Mouse (Mus musculus) right cerebral cortex, postnatal 25 days (tissue): Measurements from ENCODE around the gene Zfp710.
"Not testable (repeated sequence)": the region's sequence is repeated elsewhere in the genome, so short reads cannot be mapped to it uniquely, and the experiment has no call there.

Source experiments
- DNase-seq: peaks from one replicate; pipeline ENCODE4 v3.0.0; 2022

Zfp710 gene

DNA sequence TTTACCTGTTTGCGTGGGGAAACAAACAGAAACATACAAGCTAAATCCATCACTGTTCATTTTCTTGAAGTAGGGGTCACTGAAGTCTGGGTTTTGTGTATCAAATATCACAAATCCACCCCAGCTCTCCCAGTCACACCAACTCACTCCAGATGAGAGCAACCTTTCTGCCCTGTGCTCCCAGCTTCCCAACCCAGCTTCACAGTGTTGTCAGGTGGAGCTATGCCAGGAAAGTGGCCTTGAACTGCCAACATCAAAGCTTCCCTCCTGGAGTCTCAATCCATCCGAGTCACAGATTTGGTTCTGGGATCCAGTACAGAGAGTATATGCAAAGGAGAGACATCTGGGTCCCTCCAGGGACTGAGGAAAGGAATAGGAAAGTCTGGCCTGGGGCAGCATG, 91.5 kb downstream of the Zfp710 start:
- DNase-seq: no peak

DNA sequence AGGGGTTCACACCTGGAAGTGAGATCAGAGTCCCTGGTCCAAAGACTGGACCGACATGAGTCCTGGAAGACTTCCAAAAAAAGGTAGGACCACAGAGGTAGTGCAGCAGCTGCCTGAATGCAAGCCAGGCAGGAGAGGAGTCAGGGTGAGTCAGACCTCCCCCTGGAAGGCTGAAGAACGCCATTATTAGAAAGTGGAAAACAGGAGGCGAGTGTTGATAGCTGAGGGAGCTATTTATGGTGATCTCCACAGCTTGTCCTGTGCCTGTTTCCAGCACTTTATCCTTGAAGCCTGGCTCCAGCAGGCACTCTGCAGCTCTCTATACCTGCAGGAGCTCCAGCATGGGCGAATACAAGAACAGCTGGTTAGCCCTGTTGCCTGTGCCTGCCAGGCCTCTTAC, 94.6 kb downstream of the Zfp710 start:
- DNase-seq: peak; percentile 30

- DNase-seq: no peak
Observed at GRCm38 (mm10) chr7:80121083-80121482, 96.5 kb downstream of the Zfp710 start.

- no peak for DNase-seq
Observed at GRCm38 (mm10) chr7:80123115-80123514, 98.5 kb downstream of the Zfp710 start.

DNA sequence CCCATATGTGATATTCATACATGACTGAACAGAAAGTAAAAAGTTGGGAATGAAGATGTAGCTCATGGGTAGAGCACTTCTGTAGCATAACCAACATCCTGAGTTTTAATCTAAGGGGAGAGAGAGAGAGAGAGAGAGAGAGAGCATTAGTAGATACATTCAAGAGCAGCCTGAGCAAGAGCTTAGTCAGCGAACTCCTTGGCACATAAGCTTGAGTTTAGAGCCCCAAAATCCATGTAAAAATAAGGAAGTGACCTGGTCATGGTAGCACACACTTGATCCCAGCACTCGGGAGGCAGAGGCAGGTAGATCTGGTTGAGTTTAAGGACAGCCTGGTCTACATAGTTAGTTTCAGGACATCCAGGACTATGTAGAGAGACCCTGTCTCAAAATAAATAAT, 99.1 kb downstream of the Zfp710 start:
- no peak for DNase-seq

DNA sequence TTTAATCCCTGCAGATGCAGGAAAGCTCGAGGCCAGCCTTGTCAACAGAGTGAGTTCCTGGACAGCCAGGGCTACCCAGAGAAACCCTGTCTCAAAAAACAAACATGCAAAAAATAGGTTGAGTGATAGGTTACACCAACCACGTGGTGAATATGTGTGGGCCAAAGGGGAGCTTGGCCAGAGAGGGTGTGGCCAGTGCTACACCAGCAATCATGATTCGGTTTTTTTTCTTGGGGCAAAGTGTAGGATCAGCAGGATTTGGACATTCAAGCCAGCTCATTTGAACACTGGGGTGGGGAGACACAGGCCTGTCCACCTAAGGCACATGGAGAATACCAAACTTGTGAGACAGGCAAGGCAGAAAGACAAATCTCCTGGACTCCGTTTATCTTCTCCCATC, 104.7 kb downstream of the Zfp710 start:
- DNase-seq: no peak

- DNase-seq: no peak
Observed at GRCm38 (mm10) chr7:80130344-80131055, 105.9 kb downstream of the Zfp710 start.

DNA sequence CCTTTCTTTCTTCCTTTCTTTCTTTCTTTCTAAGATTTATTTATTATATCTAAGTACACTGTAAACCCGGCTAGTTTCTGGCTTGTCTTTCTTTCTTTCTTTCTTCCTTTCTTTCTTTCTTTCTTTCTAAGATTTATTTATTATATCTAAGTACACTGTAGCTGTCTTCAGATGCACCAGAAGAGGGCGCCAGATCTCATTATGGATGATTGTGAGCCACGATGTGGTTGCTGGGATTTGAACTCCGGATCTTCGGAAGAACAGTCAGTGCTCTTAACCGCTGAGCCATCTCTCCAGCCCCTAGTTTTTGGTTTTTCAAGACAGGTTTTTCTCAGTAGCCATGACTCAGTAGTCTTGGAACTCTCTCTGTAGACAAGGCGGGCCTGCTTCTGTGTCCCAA, 106.7 kb downstream of the Zfp710 start:
- DNase-seq: not testable (repeated sequence)

GRCm38 (mm10) chr7:80132541-80132940, 107.9 kb downstream of the Zfp710 start:
- DNase-seq: peak; percentile 15

DNA sequence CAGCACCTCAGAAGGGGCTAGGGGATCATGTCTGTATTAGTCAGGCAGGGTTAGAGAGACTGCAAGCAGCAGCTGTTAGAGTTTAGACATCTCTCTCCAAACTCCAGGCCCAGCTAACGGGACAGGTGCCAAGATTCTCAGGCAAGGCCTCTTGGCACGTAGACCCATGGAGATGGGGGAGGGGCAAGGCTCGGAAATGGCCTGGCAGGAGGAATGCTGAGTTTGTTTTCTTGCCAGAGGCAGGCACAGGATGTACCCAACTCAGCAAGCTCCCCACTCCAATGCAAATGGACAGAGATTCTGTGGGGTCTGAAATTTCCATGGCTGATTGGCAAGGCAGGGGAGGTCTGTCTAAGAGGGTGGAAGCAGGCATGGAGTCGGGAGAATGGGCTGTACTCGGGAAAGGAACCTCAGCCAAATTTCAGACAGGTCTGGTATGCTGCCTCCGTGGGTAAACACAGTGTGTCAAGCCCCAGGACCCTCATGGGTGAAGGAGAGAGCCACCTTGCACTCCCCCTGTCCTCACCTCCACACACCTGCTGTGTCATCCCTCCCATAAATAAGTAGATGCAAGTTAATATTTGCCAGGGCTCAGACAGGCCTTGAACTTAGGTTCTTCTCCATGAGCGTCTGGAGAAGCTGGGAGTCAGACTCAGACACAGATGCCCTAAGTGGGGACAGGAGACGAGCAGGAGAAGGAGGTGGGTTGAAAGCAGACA, 110.0 kb downstream of the Zfp710 start:
- DNase-seq: peak; percentile 62

GRCm38 (mm10) chr7:80135173-80135532, 110.5 kb downstream of the Zfp710 start:
- no peak for DNase-seq

DNA sequence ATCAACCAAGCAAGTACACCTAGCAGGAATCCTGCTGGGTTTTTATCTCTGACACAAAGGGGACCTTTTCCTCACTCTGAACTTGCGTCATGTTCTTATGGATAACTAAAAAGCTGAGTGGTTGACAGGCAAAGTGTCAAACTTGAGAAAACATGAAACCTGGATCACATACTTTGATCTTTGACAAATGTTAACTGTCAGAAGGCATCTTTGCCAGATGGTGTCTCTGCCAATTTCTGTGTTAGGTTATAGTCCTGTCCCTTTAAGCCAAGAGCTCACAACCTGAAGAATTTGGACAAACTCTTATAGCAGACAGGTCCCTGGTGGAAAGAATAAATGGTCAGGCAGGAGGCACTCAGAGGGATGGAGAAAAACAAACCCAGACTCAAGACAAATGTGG, 113.8 kb downstream of the Zfp710 start:
- no peak for DNase-seq

DNA sequence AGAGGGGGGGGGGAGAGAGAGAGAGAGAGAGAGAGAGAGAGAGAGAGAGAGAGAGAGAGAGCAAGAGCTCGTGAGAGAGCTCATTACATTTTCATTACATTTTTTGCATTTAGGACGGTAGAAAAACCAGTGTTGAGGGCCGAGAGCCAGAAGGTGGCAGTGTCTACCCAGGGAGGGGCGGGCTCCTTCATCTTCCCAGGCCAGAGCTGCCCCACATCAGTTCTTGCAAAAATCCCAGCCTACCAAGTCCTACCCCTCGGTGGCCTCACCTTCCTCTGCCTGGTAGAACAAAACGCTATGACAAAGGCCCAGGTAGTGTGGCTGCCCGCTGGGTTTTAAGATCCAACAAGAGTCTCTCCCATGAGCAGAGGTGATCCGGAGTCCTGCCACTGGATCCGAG, 116.2 kb downstream of the Zfp710 start:
- DNase-seq: peak; percentile 65
